Mouse (Mus musculus) layer of hippocampus, postnatal 10 days (tissue): Measurements from ENCODE around the gene E130218I03Rik. TPM values are rescaled to one million over a fixed set of nuclear protein-coding genes. Genes with fewer than 3 reads are reported as not detected.
A peak's percentile ranks its signal among the peaks of the same experiment; 100 is the strongest.

Experiments
- DNase-seq, 2 experiments: peaks; one replicate each; pipeline ENCODE4 v3.0.0; 2021; ENCODE audit warnings: low spot score in 2 of 2
- long read RNA-seq: library from polyadenylated mRNA; stranded (forward); transcript quantifications from one replicate; pipeline ENCODE4 v2.0.0, GENCODE M21; 2023
- total RNA-seq, 2 experiments: library from RNA; stranded (reverse); gene quantifications; 2 replicates each; pipeline ENCODE4 v1.2.3; 2021

The E130218I03Rik gene
- total RNA-seq, result not detected
- long read RNA-seq, result 0 reads

DNA sequence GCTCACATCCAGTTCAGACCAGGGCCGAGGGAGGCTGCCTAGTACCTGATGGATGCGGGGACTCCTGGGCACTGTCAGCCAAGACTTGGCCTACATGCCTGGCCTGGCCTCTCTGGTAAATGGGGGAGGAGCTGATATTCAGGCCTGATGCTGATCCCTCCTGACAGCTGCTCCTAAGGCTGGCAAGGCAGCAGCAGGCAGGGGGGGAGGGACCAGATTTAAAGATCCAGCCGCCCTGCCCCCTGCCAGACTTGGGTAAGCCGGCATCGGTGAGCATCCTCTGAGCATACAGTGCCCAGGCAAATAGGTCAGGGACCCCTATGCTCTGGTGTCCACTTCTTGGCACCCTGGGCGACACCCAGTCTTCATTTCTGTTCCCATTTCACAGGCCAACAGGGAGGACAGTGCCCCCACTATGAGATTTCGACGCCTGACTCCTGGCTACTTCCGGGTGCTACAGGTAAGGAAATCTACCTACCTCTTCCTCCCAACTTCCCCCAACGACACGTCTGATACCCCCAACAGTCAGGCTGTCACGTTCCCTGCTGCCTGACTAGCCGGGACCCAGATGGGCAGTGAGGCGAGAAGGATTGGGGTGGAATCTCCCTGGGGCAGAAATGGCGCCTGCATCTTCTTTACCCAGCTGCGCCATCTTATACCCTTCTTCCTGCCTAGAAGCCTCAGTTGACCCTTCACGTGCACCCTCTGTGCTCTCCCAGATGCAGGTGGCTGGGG, at the start of gene E130218I03Rik:
E130218I03Rik (plus strand) TSS at position 147 of the 735 bp plus-strand sequence.
- DNase-seq, result no peak

DNA sequence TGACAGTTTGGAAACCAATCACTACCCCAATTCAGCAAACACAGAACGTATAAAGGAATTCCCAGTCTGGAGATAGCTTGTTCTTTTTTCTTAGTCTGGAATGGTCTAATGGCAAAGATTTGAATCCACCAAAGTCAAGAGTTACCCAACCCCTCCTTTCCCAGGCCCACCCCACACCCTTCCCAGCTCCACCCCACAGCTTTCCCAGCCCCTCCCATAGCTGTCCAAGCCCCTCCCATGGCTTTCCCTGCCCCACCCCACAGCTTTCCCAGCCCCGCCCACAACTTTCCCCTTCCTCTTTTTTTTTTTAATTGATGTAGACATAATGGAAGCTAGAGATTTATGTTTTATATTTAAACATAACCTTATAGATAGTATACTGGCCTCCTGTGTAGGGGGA, 44.1 kb upstream of the E130218I03Rik start:
- no peak for DNase-seq

GRCm38 (mm10) chr4:134202904-134203303, 40.6 kb upstream of the E130218I03Rik start, which contains the start of gene Gm7534:
Gene Gm7534 (minus strand): TSS chr4:134203004.
- DNase-seq, result no peak

GRCm38 (mm10) chr4:134203340-134203896, 40.0 kb upstream of the E130218I03Rik start:
- no peak for DNase-seq

DNA sequence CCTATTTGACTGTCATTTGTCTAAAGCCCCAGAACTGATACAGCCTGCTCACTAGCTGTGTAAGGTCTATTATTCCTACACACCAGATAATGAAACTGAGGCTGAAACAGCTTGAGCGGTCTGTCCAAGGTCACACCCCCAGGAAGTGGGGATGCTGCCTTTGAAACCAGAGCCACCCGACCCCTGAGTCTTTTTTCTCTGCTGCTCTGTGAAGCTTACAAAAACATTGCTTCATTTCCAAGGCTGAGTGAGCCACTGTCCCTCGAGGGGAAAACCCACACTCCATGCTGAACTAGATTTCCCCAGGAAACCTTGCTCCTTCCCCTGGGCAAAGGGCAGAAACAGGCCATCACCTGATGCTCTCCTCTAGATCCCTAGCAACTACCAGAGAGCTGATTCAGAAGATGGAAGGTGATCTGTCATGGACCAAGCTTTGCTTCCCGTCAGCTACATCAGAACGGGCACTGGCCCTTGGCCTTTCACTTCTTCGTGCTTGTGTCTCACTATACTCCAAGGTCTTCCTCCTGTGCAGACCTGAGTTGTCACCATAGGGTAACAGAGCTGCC, 36.9 kb upstream of the E130218I03Rik start:
- no peak for DNase-seq

DNA sequence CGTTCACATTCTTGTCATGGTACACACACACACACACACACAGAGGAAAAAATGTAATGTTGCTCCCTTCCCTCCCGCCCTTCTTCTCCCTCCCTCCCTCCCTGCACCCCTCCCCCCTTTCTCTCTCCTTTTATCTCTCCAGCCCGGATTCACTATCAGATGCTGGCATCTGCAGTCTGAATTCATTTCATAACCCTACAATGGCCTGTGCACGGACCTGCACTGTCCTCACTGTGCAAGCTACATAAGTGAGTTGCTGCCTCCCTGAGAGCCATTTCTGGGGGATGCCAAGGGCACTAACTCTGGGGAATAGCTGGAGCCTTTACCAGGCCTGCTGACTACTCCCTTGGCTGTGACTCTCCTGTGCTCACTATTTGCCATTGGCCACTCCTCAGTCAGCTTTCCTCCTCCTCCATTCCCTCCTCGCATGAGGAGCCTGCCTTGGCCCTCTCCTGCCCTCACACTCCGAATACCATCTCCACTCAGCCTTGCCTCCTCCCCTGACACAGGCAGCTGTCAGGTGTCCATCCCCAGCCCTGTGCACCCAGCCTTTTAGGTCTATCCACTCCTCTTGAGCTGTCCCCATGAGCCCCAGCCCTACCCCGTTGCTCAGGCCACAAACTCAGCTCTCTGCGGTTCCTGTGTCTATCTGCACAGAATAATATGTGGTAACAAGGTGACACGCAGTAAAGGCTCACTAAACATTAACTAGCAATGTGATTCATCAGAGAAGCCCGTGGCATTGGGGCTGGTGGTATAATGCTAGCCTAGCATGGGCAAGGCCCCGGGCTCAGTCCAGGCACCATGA, 20.5 kb upstream of the E130218I03Rik start:
- no peak for DNase-seq

- DNase-seq, result peak; percentile 16 to 22
These were observed 16.3 kb upstream of the E130218I03Rik start, which contains the start of gene Catsper4 for GRCm38 (mm10) chr4:134227194-134227593. Gene Catsper4 (minus strand): TSS chr4:134227383.

DNA sequence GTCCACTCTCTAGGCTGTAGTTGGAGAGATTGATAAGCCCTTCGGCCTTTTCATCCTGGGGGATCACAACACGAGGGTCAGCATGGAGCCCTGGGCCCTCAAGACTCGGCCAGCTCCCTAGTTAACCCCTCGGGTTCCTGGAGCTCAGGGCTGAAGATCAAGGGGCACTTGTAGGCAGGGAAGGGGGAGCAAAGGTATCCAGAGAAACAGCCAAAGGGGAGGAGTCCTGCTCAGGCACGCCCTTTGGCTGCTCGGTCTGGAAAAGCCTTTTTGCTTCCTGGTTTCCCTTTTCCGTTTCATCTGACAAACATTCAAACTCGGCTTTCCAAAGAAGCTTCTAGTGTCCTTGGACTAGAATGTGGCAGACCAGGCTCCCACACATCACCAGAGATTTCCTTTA, 13.0 kb upstream of the E130218I03Rik start:
- DNase-seq, result no peak

GRCm38 (mm10) chr4:134234876-134235275, 8.6 kb upstream of the E130218I03Rik start:
- DNase-seq, result no peak

- no peak for DNase-seq
These were observed 5.7 kb upstream of the E130218I03Rik start for GRCm38 (mm10) chr4:134237582-134238278.

DNA sequence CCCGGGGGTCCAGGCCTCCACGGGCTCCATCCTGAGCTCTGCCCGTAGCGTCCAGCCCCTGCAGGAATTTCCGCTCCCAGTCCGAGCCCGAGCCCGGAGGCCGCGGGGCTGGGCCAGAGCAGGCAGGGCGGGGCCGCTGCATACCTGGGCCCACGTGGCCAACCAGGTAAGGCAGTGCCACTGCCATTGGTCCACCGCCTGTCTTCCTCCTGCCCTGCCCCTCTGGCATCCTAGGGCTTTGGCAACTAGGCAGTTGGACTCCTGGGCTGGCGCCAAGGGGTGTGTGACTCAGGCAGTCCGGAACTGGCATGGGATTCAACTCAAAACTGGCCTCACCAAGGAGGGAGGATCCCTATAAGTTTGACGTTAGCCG, 5.2 kb upstream of the E130218I03Rik start, which contains the start of gene Cnksr1:
Cnksr1 (minus strand) TSS at position 121 of the 373 bp plus-strand sequence.
- DNase-seq, result peak; percentile 46 to 60

GRCm38 (mm10) chr4:134238686-134239085, 4.8 kb upstream of the E130218I03Rik start:
- DNase-seq, result no peak

- peak; percentile 97 to 98 for DNase-seq
These were observed 1.8 kb downstream of the E130218I03Rik start, which contains the start of gene Zfp593 for GRCm38 (mm10) chr4:134245148-134245843. Gene Zfp593 (minus strand): TSS chr4:134245592.

DNA sequence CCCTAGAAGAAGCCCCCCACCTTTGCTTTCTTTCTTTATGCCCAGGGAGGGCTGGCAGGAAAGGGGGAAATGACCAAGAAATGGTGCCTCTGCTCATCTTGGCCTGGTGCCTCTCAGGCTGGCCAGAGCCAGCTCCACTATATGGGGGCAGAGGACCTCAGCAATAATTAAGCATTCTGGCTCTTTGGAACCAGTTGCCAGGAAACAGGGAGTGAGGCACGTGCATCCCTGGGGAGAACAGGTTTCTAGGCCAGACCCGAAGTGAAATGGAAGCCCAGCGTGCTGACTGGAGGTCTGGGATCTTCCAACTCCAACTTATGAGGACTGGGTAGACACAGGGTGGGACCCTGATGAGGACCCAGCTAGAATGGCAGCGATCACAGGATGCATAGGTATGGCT, 2.8 kb downstream of the E130218I03Rik start:
- peak in 1 of 2 experiments; percentile 8 for DNase-seq

- no peak for DNase-seq
These were observed 3.3 kb downstream of the E130218I03Rik start, which contains the start of gene Gm30191 for GRCm38 (mm10) chr4:134246719-134247258. Gene Gm30191 (plus strand): TSS chr4:134246935.

DNA sequence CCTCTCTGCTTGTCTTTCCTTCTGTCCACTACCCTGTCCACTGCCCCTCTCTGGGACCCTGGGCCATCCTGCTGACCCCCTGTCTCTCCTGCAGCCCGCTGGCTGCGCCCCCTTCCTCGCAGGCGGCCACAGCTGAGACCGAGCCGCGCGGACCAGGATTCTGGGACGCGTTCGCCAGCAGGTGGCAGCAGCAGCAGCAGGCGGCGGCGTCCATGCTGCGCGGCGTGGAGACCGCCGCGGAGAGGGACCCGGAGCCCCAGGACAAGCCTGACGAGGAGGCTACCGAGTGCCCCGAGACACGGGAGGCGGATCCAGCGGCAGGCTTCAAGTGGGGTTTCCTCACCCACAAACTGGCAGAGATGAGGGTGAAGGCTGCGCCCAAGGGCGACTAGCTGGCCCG, 6.2 kb downstream of the E130218I03Rik start:
- DNase-seq, result peak; percentile 85

DNA sequence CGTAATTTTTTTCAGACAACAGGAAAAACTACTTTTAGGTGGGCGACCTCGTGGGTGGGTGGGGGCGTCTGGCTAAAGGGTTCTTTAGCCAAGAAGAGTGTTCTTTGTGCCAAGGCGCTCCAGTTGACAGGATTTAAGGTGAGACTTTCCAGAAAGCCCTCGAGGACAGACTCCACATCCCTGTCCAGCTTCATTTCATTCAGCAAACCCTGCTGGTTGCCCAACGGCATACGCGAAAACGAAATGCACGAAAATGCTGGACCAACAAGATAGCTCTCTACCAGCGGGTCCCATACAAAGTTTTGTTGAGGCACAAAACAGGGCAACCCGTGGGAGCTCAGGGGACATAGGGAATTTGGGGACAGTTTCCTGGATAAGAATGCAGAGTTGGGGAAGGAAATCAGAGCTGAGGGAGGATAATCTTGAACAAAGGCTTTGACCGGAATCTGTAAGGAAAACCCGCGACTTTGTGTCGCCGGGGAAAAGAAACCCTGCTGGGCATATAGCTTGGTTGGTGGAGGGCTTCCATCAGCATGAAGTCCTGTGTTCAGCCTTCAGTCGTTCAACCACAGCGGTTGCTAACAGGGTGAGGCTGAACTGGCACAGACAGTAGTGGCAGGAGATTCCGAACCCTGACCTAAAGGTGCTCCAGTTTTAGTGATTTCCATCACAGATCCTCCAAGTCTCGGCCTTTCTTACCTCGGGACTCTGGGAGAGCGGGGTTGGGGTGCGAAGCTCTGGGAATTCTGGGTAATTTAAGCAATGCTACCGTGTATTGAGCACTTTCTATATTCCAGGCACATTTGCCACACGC, 6.9 kb downstream of the E130218I03Rik start:
- DNase-seq, result peak in 1 of 2 experiments; percentile 6

GRCm38 (mm10) chr4:134250930-134251240, 7.4 kb downstream of the E130218I03Rik start:
- peak in 1 of 2 experiments; percentile 7 for DNase-seq
